Mouse (Mus musculus) brain, embryonic 14.5 days (tissue): ENCODE measurements around the gene Ino80d.

ENCODE experiments used
- CTCF ChIP-seq: fragments of 200-500 bp; IDR thresholded peaks from 2 replicates; pipeline ENCODE4 v1.5.1; 2012; ENCODE audit warnings: inconsistent platforms, mild to moderate bottlenecking, moderate library complexity, borderline replicate concordance; ENCODE audit not compliant: insufficient read depth, insufficient read length; ENCODE audit errors: extremely low read depth
- POLR2A ChIP-seq: fragments of 200-500 bp; IDR thresholded peaks from 2 replicates; pipeline ENCODE4 v1.6.1; 2012; ENCODE audit warnings: mild to moderate bottlenecking, inconsistent platforms, borderline replicate concordance; ENCODE audit not compliant: poor library complexity, insufficient read depth, insufficient read length, severe bottlenecking; ENCODE audit errors: extremely low read depth

GRCm38 (mm10) chr1:63001874-63002273 is 112.6 kb downstream of the Ino80d start:
- TF ChIP-seq CTCF (no peak), POLR2A (no peak)
